In the genomic region with DNA sequence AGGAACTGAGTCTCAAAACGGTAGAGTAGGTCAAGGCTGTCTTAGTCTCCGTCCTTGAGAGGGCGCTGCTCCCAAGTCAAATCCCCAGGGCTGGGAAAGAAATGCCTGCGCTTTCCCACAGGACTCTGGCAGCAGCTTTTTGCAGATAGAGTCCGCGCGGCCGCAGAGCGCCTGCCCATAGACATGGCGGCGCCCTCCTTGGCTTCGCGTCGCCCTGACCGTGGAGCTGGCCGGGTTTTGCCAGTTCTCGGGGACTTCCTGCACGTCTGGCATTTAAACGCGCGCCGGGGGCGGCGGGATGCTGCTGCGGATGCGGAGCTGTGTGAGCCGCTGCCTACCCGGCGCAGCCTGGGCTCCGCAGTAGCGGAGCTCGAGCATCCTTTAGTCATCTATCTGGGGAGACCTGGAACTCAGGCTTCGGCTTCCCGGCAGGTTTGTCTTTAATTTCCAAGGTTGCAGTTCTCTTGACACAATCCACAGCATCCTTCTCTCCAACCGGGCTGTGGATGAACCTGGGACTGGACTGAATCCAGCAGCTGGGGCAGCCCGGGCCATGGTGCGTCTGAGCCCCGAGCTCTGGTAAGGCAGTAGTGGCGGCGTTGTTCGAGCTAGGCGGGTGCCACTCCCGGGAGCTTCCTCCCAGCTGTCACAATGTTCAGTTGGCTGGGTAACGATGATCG, we compare ENCODE assay signal across 8 mouse cellular contexts. TPM values are rescaled to one million over a fixed set of nuclear protein-coding genes. Genes with fewer than 3 reads are reported as not detected.
DNase-seq lines count a peak whose midpoint lies in the region; ATAC-seq and TF ChIP-seq lines count a peak whose summit lies in the region.

No protein-coding gene starts in this region.

- TF ChIP-seq CTCF in forebrain, postnatal 0 days (IDR thresholded peaks at IDR 0.05; ENCODE audit: low read depth) = peak; percentile 78
- peak; percentile 86 for TF ChIP-seq CTCF in layer of hippocampus, adult 2 months (conservative IDR thresholded peaks at IDR 0.05)
- TF ChIP-seq CTCF in lung, adult 2 months (IDR thresholded peaks at IDR 0.05; ENCODE audit: insufficient read depth, low read length) = peak; percentile 55
- peak; percentile 48; the same call in 1 of the 2 replicates for TF ChIP-seq CTCF in olfactory bulb, adult 2 months (IDR thresholded peaks at IDR 0.05; ENCODE audit: insufficient read depth, low read depth, low read length)

- no peaks in the 10 kb centered on the region for H3K27me3 ChIP-seq in forebrain, postnatal 0 days (ENCODE audit: insufficient read depth, low read length)

- under 1% methylated on average over 45 of the region's 45 CpGs for WGBS in forebrain, postnatal 0 days
- whole genome bisulfite sequencing in lung, adult 2 months = under 1% methylated on average over 45 of the region's 45 CpGs
- under 1% methylated on average over 45 of the region's 45 CpGs for WGBS in olfactory bulb, adult 2 months

- peak overlapping the region; percentile 66 for H3K4me2 ChIP-seq in forebrain, postnatal 0 days (ENCODE audit: low read depth)

- peak; percentile 99 for ATAC-seq in forebrain, postnatal 0 days

- H3K4me1 ChIP-seq in forebrain, postnatal 0 days (ENCODE audit: insufficient read depth) = peaks cover 7% of the 10 kb centered on the region; the same call in 1 of the 2 replicates
- peaks cover 6% of the 10 kb centered on the region for H3K4me1 ChIP-seq in lung, adult 2 months (ENCODE audit: control insufficient read depth, insufficient read depth, low read length)
- H3K4me1 ChIP-seq in olfactory bulb, adult 2 months (ENCODE audit: control insufficient read depth, insufficient read depth, low read length) = peaks cover 10% of the 10 kb centered on the region

- peak overlapping the region; percentile 84 for H3K27ac ChIP-seq in forebrain, postnatal 0 days (ENCODE audit: low read depth, low read length)
- peak overlapping the region; percentile 94 for H3K27ac ChIP-seq in layer of hippocampus, adult 2 months
- H3K27ac ChIP-seq in olfactory bulb, adult 2 months (ENCODE audit: insufficient read depth, low read depth, low read length) = peak overlapping the region; percentile 84

- H3K36me3 ChIP-seq in forebrain, postnatal 0 days (ENCODE audit: insufficient read depth) = no peaks in the 10 kb centered on the region

- H3K9ac ChIP-seq in forebrain, postnatal 0 days = peak overlapping the region; percentile 89

- DNase-seq in ES-CJ7 (ENCODE audit: low read depth, low spot score) = peak; percentile 93
- DNase-seq in cerebellum, adult 11 months = peak; percentile 93
- DNase-seq in forebrain, postnatal 0 days = peak; percentile 96
- peak; percentile 90 for DNase-seq in heart, postnatal 4 days
- peak; percentile 96 to 97 for DNase-seq in layer of hippocampus, adult 2 months (ENCODE audit: low spot score in 2 of 2)
- DNase-seq in lung, adult 2 months = peak; percentile 72
- peak; percentile 84 to 87 for DNase-seq in thymus, adult 18-20 months

- peak overlapping the region; percentile 70 for H3K4me3 ChIP-seq in forebrain, postnatal 0 days (ENCODE audit: low read depth, low read length)
- peak overlapping the region; percentile 81 for H3K4me3 ChIP-seq in layer of hippocampus, adult 2 months
- H3K4me3 ChIP-seq in lung, adult 2 months (replicated peaks; ENCODE audit: extremely low read depth, low read depth, low read length) = peak overlapping the region; percentile 69
- H3K4me3 ChIP-seq in olfactory bulb, adult 2 months (ENCODE audit: insufficient read depth, low read depth, low read length) = peak overlapping the region; percentile 71

- TF ChIP-seq POLR2A in lung, adult 2 months (IDR thresholded peaks at IDR 0.05; ENCODE audit: borderline replicate concordance, extremely low read depth, low read depth, low read length) = no peak
- TF ChIP-seq POLR2A in olfactory bulb, adult 2 months (IDR thresholded peaks at IDR 0.05; ENCODE audit: insufficient read depth, low read depth, low read length) = peak; percentile 96

- no peaks in the 10 kb centered on the region for H3K9me3 ChIP-seq in forebrain, postnatal 0 days (ENCODE audit: low read length)

RNA-seq across cellular contexts. Expression of a gene that starts 0.8 kb away (rescaled TPM):
- 33.2 and 39.0 TPM in 2 replicates for total RNA-seq in forebrain, postnatal 0 days (2014; rRNA removed)
- 17.6 and 22.1 TPM in 2 replicates for polyA plus RNA-seq in forebrain, postnatal 0 days (2015; fragmentation: Nextera tagmentation; extraction: Ambion mirVana)
- total RNA-seq in heart, postnatal 4 days (2021) = 1 to 10 TPM; 2.9 to 3.8 TPM
- total RNA-seq in layer of hippocampus, adult 2 months (2021) = 100 to 1,000 TPM; 147 to 150 TPM
- 11.3 and 12.7 TPM in 2 replicates for polyA plus RNA-seq in lung, adult 2 months (2012; rRNA removed)
- not detected in 2 replicates for polyA plus RNA-seq in olfactory bulb, adult 2 months (2012; ENCODE audit: insufficient read depth, insufficient read length, low replicate concordance, missing spikeins)

Comparison
In these comparisons a context has a peak if more than half of its experiments do, and no peak if none do; other contexts are left out.
1. Peak in every context shown above with its lines: DNase-seq, ATAC-seq, H3K4me3 ChIP-seq and H3K27ac ChIP-seq.